Mouse (Mus musculus): ENCODE data around the gene Ampd2. TPM values are rescaled to one million over a fixed set of nuclear protein-coding genes. Genes with fewer than 3 reads are reported as not detected.

The Ampd2 gene
- total RNA-seq, 1 experiment, result 58.1 TPM

GRCm38 (mm10) chr3:108026597-108026996, 59.9 kb downstream of the Ampd2 start:
- DNase-seq (ENCODE audit: low read depth, low spot score), result no peak
- H3K9ac ChIP-seq (ENCODE audit: insufficient read depth, low read depth, low read length, poor library complexity, severe bottlenecking), result no peak overlapping the region
- no peak overlapping the region for H3K4me3 ChIP-seq (ENCODE audit: insufficient read depth in 1 of 2, low read depth in 1 of 2, low read length in 2 of 2, poor library complexity in 1 of 2, severe bottlenecking in 1 of 2)
- H3K36me3 ChIP-seq (ENCODE audit: control insufficient read depth, insufficient read depth, low read length, poor library complexity, severe bottlenecking), result no peaks in the 10 kb centered on the region
- peaks cover 0 to 5% of the 10 kb centered on the region in 2 experiments; a peak in 1 of 4 replicates for H3K4me1 ChIP-seq (ENCODE audit: control insufficient read depth in 2 of 2, insufficient read depth in 2 of 2, low read length in 2 of 2, poor library complexity in 1 of 2)
- in situ Hi-C loops (cut with MboI; ENCODE audit: low sequenced_read_pairs in 2 of 2, unreplicated experiment in 2 of 2), result no loop called here
- no peak overlapping the region for H3K27ac ChIP-seq (ENCODE audit: insufficient read depth, low read depth, low read length, poor library complexity, severe bottlenecking)
- H3K9me3 ChIP-seq (ENCODE audit: control insufficient read depth, insufficient read depth, low read depth, low read length), result no peaks in the 10 kb centered on the region
- no peak for TF ChIP-seq HCFC1 (IDR thresholded peaks at IDR 0.05; ENCODE audit: borderline replicate concordance, insufficient read depth, low read length)
- no peak for TF ChIP-seq CHD2 (IDR thresholded peaks at IDR 0.05; ENCODE audit: low read depth, low read length)
- no peak for TF ChIP-seq MAFK (IDR thresholded peaks at IDR 0.05; ENCODE audit: insufficient read depth, low read depth, low read length)
- no peak for TF ChIP-seq ZC3H11A (IDR thresholded peaks at IDR 0.05; ENCODE audit: borderline replicate concordance, low read depth, low read length)
- no peak for TF ChIP-seq ZNF384 (IDR thresholded peaks at IDR 0.05; ENCODE audit: low read depth, low read length)

- in situ Hi-C loops (cut with MboI; ENCODE audit: low sequenced_read_pairs in 2 of 2, unreplicated experiment in 2 of 2), result no loop called here
- Histone ChIP-seq H3K27ac (ENCODE audit: insufficient read depth, low read depth, low read length, poor library complexity, severe bottlenecking) (no peak overlapping the region), H3K4me1 (ENCODE audit: control insufficient read depth in 2 of 2, insufficient read depth in 2 of 2, low read length in 2 of 2, poor library complexity in 1 of 2) (peaks cover 0 to 5% of the 10 kb centered on the region in 2 experiments; a peak in 1 of 4 replicates), H3K9me3 (ENCODE audit: control insufficient read depth, insufficient read depth, low read depth, low read length) (no peaks in the 10 kb centered on the region), H3K36me3 (ENCODE audit: control insufficient read depth, insufficient read depth, low read length, poor library complexity, severe bottlenecking) (no peaks in the 10 kb centered on the region), H3K4me3 (ENCODE audit: insufficient read depth in 1 of 2, low read depth in 1 of 2, low read length in 2 of 2, poor library complexity in 1 of 2, severe bottlenecking in 1 of 2) (no peak overlapping the region), H3K9ac (ENCODE audit: insufficient read depth, low read depth, low read length, poor library complexity, severe bottlenecking) (no peak overlapping the region)
- TF ChIP-seq ZNF384 (IDR thresholded peaks at IDR 0.05; ENCODE audit: low read depth, low read length) (no peak), MAFK (IDR thresholded peaks at IDR 0.05; ENCODE audit: insufficient read depth, low read depth, low read length) (no peak), ZC3H11A (IDR thresholded peaks at IDR 0.05; ENCODE audit: borderline replicate concordance, low read depth, low read length) (no peak), HCFC1 (IDR thresholded peaks at IDR 0.05; ENCODE audit: borderline replicate concordance, insufficient read depth, low read length) (no peak), CHD2 (IDR thresholded peaks at IDR 0.05; ENCODE audit: low read depth, low read length) (no peak)
- DNase-seq (ENCODE audit: low read depth, low spot score), result no peak
Measured at GRCm38 (mm10) chr3:108026049-108026448, 60.4 kb downstream of the Ampd2 start.

- no peak for DNase-seq (ENCODE audit: low read depth, low spot score)
- Histone ChIP-seq H3K4me3 (ENCODE audit: insufficient read depth in 1 of 2, low read depth in 1 of 2, low read length in 2 of 2, poor library complexity in 1 of 2, severe bottlenecking in 1 of 2) (no peak overlapping the region), H3K27ac (ENCODE audit: insufficient read depth, low read depth, low read length, poor library complexity, severe bottlenecking) (no peak overlapping the region), H3K36me3 (ENCODE audit: control insufficient read depth, insufficient read depth, low read length, poor library complexity, severe bottlenecking) (no peaks in the 10 kb centered on the region), H3K9me3 (ENCODE audit: control insufficient read depth, insufficient read depth, low read depth, low read length) (no peaks in the 10 kb centered on the region), H3K9ac (ENCODE audit: insufficient read depth, low read depth, low read length, poor library complexity, severe bottlenecking) (no peak overlapping the region), H3K4me1 (ENCODE audit: control insufficient read depth in 2 of 2, insufficient read depth in 2 of 2, low read length in 2 of 2, poor library complexity in 1 of 2) (peaks cover 0 to 5% of the 10 kb centered on the region in 2 experiments; a peak in 1 of 4 replicates)
- TF ChIP-seq MAFK (IDR thresholded peaks at IDR 0.05; ENCODE audit: insufficient read depth, low read depth, low read length) (no peak), ZC3H11A (IDR thresholded peaks at IDR 0.05; ENCODE audit: borderline replicate concordance, low read depth, low read length) (no peak), CHD2 (IDR thresholded peaks at IDR 0.05; ENCODE audit: low read depth, low read length) (no peak), HCFC1 (IDR thresholded peaks at IDR 0.05; ENCODE audit: borderline replicate concordance, insufficient read depth, low read length) (no peak), ZNF384 (IDR thresholded peaks at IDR 0.05; ENCODE audit: low read depth, low read length) (no peak)
- in situ Hi-C loops (cut with MboI; ENCODE audit: low sequenced_read_pairs in 2 of 2, unreplicated experiment in 2 of 2), result no loop called here
Measured at GRCm38 (mm10) chr3:108025318-108025717, 61.1 kb downstream of the Ampd2 start.

Other genes with a start within 250 kb of the Ampd2 start
- not detected in 2 replicates for gene Eps8l3, start 209.4 kb downstream of the Ampd2 start, total RNA-seq (2012; rRNA removed)
- gene Gstm5, start 190.8 kb downstream of the Ampd2 start, total RNA-seq (2012; rRNA removed), result 12.2 and 20.7 TPM in 2 replicates
- gene Gstm7, start 154.8 kb downstream of the Ampd2 start, total RNA-seq (2012; rRNA removed), result 1.2 and 1.6 TPM in 2 replicates
- gene Gstm6, start 142.9 kb downstream of the Ampd2 start, total RNA-seq (2012; rRNA removed), result 0.98 and 1.3 TPM in 2 replicates
- 0.74 TPM in 1 of 2 replicates, not detected in the other for gene Gstm3, start 117.4 kb downstream of the Ampd2 start, total RNA-seq (2012; rRNA removed)
- gene Gstm2, start 100.2 kb downstream of the Ampd2 start, total RNA-seq (2012; rRNA removed), result 9.1 and 11.6 TPM in 2 replicates
- 7.1 and 7.9 TPM in 2 replicates for gene Gstm1, start 68.7 kb downstream of the Ampd2 start, total RNA-seq (2012; rRNA removed)
- 4.1 and 4.3 TPM in 2 replicates for gene Gstm4, start 41.8 kb downstream of the Ampd2 start, total RNA-seq (2012; rRNA removed)
- gene Gnat2, start 6.1 kb upstream of the Ampd2 start, total RNA-seq (2012; rRNA removed), result 9.2 and 9.9 TPM in 2 replicates
- gene Gnai3, start 59.5 kb upstream of the Ampd2 start, total RNA-seq (2012; rRNA removed), result 55.4 and 84.3 TPM in 2 replicates
- gene Gpr61, start 68.2 kb upstream of the Ampd2 start, total RNA-seq (2012; rRNA removed), result 0.09 and 0.16 TPM in 2 replicates
- gene Amigo1, start 99.7 kb upstream of the Ampd2 start, total RNA-seq (2012; rRNA removed), result 2.1 and 5.5 TPM in 2 replicates
- 2.2 and 3.9 TPM in 2 replicates for gene Cyb561d1, start 114.6 kb upstream of the Ampd2 start, total RNA-seq (2012; rRNA removed)
- 9.1 and 9.5 TPM in 2 replicates for gene Atxn7l2, start 124.3 kb upstream of the Ampd2 start, total RNA-seq (2012; rRNA removed)
- 0.62 and 1.6 TPM in 2 replicates for gene Sypl2, start 140.0 kb upstream of the Ampd2 start, total RNA-seq (2012; rRNA removed)
- 172 and 248 TPM in 2 replicates for gene Psma5, start 170.3 kb upstream of the Ampd2 start, total RNA-seq (2012; rRNA removed)
- 21.2 and 30.5 TPM in 2 replicates for gene Sort1, start 197.4 kb upstream of the Ampd2 start, total RNA-seq (2012; rRNA removed)

All from ES-E14 (cell line).